In genomic region chr10:77515385-77516348, GRCm38 (mm10) we compare ENCODE assay signal across 7 mouse cellular contexts. TPM values are rescaled to one million over a fixed set of nuclear protein-coding genes. Genes with fewer than 3 reads are reported as not detected.
A peak's percentile ranks its signal among the peaks of the same experiment; 100 is the strongest.
DNase-seq lines count a peak whose midpoint lies in the region; ATAC-seq lines count a peak whose summit lies in the region.

Gene Fam207a (minus strand): TSS chr10:77515785.

- no peaks in the 10 kb centered on the region for H3K9me3 ChIP-seq in intestine, embryonic 15.5 days
- H3K9me3 ChIP-seq in midbrain, embryonic 10.5 days (replicated peaks): no peaks in the 10 kb centered on the region

- intact Hi-C loops in gastrocnemius, postnatal 36 days (cut with DNase I): no loop called here
- intact Hi-C loops in left cerebral cortex, postnatal 25 days (cut with DNase I): loop anchor here (5.0 kb wide), 4 partner anchors 67 to 362 kb away; partner anchors contain the start of genes Gm49325, Pttg1ip, Sumo3 and Ube2g2

- no peaks in the 10 kb centered on the region for H3K27me3 ChIP-seq in intestine, embryonic 15.5 days (replicated peaks)
- no peaks in the 10 kb centered on the region for H3K27me3 ChIP-seq in midbrain, embryonic 10.5 days (ENCODE audit: low read depth, poor library complexity, severe bottlenecking)

- peak within 1 kb of the TSS; percentile 66 for H3K9ac ChIP-seq in intestine, embryonic 15.5 days

- under 1% methylated on average over 75 of the region's 75 CpGs for WGBS in intestine, embryonic 15.5 days
- 1% methylated on average over 75 of the region's 75 CpGs for WGBS in midbrain, embryonic 10.5 days

- DNase-seq in adrenal gland, adult 18-20 months (ENCODE audit: low spot score in 2 of 2): peak; percentile 90 to 92
- DNase-seq in embryo, embryonic 11 days: peak; percentile 97
- DNase-seq in gastrocnemius, postnatal 36 days: peak; percentile 86 to 93
- DNase-seq in left cerebral cortex, postnatal 25 days (ENCODE audit: low spot score in 2 of 2): peak; percentile 93 to 96
- peak; percentile 91 for DNase-seq in midbrain, embryonic 10.5 days (ENCODE audit: low spot score)
- DNase-seq in right cerebral cortex, postnatal 4 days: peak; percentile 92

- H3K4me3 ChIP-seq in intestine, embryonic 15.5 days (replicated peaks): peak within 1 kb of the TSS; percentile 62
- peak within 1 kb of the TSS; percentile 96 for H3K4me3 ChIP-seq in midbrain, embryonic 10.5 days

- ATAC-seq in intestine, embryonic 15.5 days: peak; percentile 95

- H3K4me1 ChIP-seq in intestine, embryonic 15.5 days (replicated peaks): peaks cover 17% of the 10 kb centered on the region
- peaks cover 31% of the 10 kb centered on the region for H3K4me1 ChIP-seq in midbrain, embryonic 10.5 days

- peaks cover 21% of the 10 kb centered on the region for H3K36me3 ChIP-seq in intestine, embryonic 15.5 days
- H3K36me3 ChIP-seq in midbrain, embryonic 10.5 days: peaks cover 38% of the 10 kb centered on the region

- H3K4me2 ChIP-seq in intestine, embryonic 15.5 days (replicated peaks): peak within 1 kb of the TSS; percentile 89

- peak within 1 kb of the TSS; percentile 63 for H3K27ac ChIP-seq in intestine, embryonic 15.5 days
- peak within 1 kb of the TSS; percentile 88 for H3K27ac ChIP-seq in midbrain, embryonic 10.5 days (replicated peaks)

RNA-seq across cellular contexts. Expression of gene Fam207a, which starts in this region (rescaled TPM):
- 10 to 100 TPM; 19.5 to 21.9 TPM for total RNA-seq in adrenal gland, adult 18-20 months (2021)
- 1 to 10 TPM; 4.7 to 5.4 TPM for total RNA-seq in gastrocnemius, postnatal 36 days (2021)
- 39.1 and 40.3 TPM in 2 replicates for polyA plus RNA-seq in intestine, embryonic 15.5 days (2015; fragmentation: Nextera tagmentation; extraction: Ambion mirVana)
- total RNA-seq in left cerebral cortex, postnatal 25 days (2021): 10 to 100 TPM; 34.2 to 36.0 TPM
- polyA plus RNA-seq in midbrain, embryonic 10.5 days (2016; fragmentation: Nextera tagmentation; extraction: Ambion mirVana): 42.3 and 45.2 TPM in 2 replicates

Comparison
In these comparisons a context has a peak if more than half of its experiments do, and no peak if none do; other contexts are left out.
1. Peak in every context shown above with its lines: DNase-seq, ATAC-seq, H3K4me3 ChIP-seq and H3K27ac ChIP-seq.